Mouse (Mus musculus) testis, adult 2 months (tissue): Measurements from ENCODE around the gene Phldb2.

Experiments
- CTCF ChIP-seq: fragments of 200-500 bp; IDR thresholded peaks from 2 replicates; pipeline ENCODE4 v1.5.1; 2012; ENCODE audit warnings: low read depth, mild to moderate bottlenecking, inconsistent platforms, low read length, moderate library complexity; ENCODE audit not compliant: control insufficient read depth, insufficient read depth, insufficient replicate concordance
- POLR2A ChIP-seq: fragments of 200-500 bp; IDR thresholded peaks from 2 replicates; pipeline ENCODE4 v1.6.1; 2012; ENCODE audit warnings: low read depth, mild to moderate bottlenecking, inconsistent platforms, low read length, moderate library complexity; ENCODE audit not compliant: control insufficient read depth

DNA sequence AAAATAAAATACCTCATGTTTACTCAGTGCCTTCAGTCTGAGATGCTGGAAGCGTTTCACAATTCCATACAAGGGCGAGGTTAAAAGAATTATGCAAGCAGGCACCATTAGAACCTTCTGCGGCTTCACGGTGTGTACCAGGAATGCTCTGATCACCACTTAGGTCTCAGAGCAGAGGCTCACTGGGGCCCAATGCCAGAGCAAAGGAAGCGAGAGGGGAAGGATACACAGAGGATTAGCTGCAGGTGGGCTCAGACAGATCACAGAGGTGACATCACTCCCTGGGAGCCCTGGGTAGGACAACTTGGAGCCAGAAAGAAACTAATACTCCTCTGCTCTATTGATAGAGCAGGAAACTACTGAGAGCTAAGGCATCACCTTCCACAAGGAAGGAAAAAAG, 162.1 kb downstream of the Phldb2 start:
- TF ChIP-seq CTCF (no peak), POLR2A (no peak)
